Comparison of ENCODE assay signal across 23 mouse cellular contexts in genomic region chr11:108229176-108229946, GRCm38 (mm10).
DNase-seq lines count a peak whose midpoint lies in the region; ATAC-seq lines count a peak whose summit lies in the region.
"Had no signal": no experiment of that assay in that cellular context is flagged by ENCODE, and none has a peak within 500 bp of the region (broad histone marks: within the 10 kb centered on the region; RNA-seq: fewer than 3 reads in every experiment).

No protein-coding gene starts in this region.

- 0 out of 2 replicates have a peak overlapping the region, but pooled peaks have one; percentile 4 for H3K27ac ChIP-seq in heart, embryonic 10.5 days
- H3K27ac ChIP-seq: embryonic facial prominence, embryonic 13.5 days; hindbrain, embryonic 14.5 days; liver, embryonic 15.5 days; lung, embryonic 15.5 days; midbrain, embryonic 12.5 days; neural tube, embryonic 12.5 days had no signal

- DNase-seq in heart, embryonic 10.5 days (ENCODE audit: low spot score), result no peak
- no peak for DNase-seq in heart, adult 9 months (ENCODE audit: low spot score in 2 of 2)
- DNase-seq in kidney, adult 18-20 months, result peak; percentile 45
- no peak for DNase-seq in kidney, postnatal 10 days
- peak; percentile 85 for DNase-seq in kidney, adult 9 months
- peak; percentile 41 for DNase-seq in kidney, postnatal 14 days
- DNase-seq in urinary bladder, postnatal 10 days (ENCODE audit: low spot score), result no peak
- DNase-seq: adrenal gland, postnatal 25 days; B cell, adult 2 months; cerebellum, adult 11-12 months; cerebellum, postnatal 10 days; heart, adult 18-20 months; liver had no signal

- peaks cover 54% of the 10 kb centered on the region for H3K4me1 ChIP-seq in heart, embryonic 10.5 days

- no peaks in the 10 kb centered on the region for H3K36me3 ChIP-seq in heart, embryonic 10.5 days
- H3K36me3 ChIP-seq: embryonic facial prominence, embryonic 13.5 days; liver, embryonic 15.5 days; lung, embryonic 15.5 days; midbrain, embryonic 12.5 days; neural tube, embryonic 12.5 days had no signal

- no peak overlapping the region for H3K4me3 ChIP-seq in heart, embryonic 10.5 days
- H3K4me3 ChIP-seq: embryonic facial prominence, embryonic 13.5 days; liver, embryonic 15.5 days; lung, embryonic 15.5 days; midbrain, embryonic 12.5 days; myocyte; neural tube, embryonic 12.5 days had no signal

- H3K9me3 ChIP-seq in heart, embryonic 10.5 days, result no peaks in the 10 kb centered on the region
- H3K9me3 ChIP-seq: embryonic facial prominence, embryonic 13.5 days; liver, embryonic 15.5 days; lung, embryonic 15.5 days; midbrain, embryonic 12.5 days; neural tube, embryonic 12.5 days had no signal

- no peak for ATAC-seq in erythroid progenitor cell, adult 5-6 weeks (replicated peaks; ENCODE audit: low FRiP score, poor library complexity, severe bottlenecking)
- ATAC-seq: forebrain, embryonic 16.5 days; intestine, postnatal 0 days had no signal

- 75% methylated on average over 8 of the region's 8 CpGs for WGBS in heart, embryonic 10.5 days

- no peaks in the 10 kb centered on the region for H3K27me3 ChIP-seq in heart, embryonic 10.5 days (ENCODE audit: insufficient read depth, poor library complexity, severe bottlenecking)
- H3K27me3 ChIP-seq: embryonic facial prominence, embryonic 13.5 days; liver, embryonic 15.5 days; lung, embryonic 15.5 days; neural tube, embryonic 12.5 days had no signal

Comparison
In these comparisons a context has a peak if more than half of its experiments do, and no peak if none do; other contexts are left out.
1. DNase-seq: peak in kidney, adult 18-20 months (single experiment), kidney, adult 9 months (single experiment) and kidney, postnatal 14 days (single experiment); none in heart, embryonic 10.5 days (single experiment), heart, adult 9 months (0 of 2), kidney, postnatal 10 days (single experiment) and urinary bladder, postnatal 10 days (single experiment).